Mouse (Mus musculus): ENCODE measurements at regions not wholly inside any gene's neighbourhood (a gene's known extent, or its start where the extent isn't known, plus 50 kb on each side); places are given as distances from the start of the nearest gene placed in this dataset.

DNA sequence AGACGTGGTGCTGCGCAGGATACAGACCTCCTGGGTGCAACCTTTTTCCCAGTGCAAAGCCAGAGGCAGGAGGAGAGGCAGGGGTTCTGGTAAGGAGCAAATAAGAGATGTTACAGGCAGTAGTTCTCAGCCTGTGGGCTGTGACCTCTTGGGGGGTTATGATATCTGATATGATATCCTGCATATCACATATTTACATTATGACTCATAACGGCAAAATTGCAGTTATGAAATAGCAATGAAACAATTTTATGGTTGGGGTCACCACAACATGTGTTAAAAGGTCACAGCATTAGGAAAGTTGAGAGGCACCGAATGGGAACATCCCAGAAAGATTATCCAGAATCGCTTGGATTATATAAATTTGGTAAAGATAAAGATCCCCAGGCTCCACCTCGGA is 502.8 kb upstream of the Adam5 start:
- TF ChIP-seq POLR2A (IDR thresholded peaks at IDR 0.05; ENCODE audit: extremely low read depth, insufficient read depth, low read length), result no peak
- TF ChIP-seq CTCF (IDR thresholded peaks at IDR 0.05; ENCODE audit: extremely low read depth, insufficient read depth, low read length), result no peak
- no peaks in the 10 kb centered on the region for H3K4me1 ChIP-seq (ENCODE audit: control insufficient read depth, insufficient read depth, low read length)
- H3K27ac ChIP-seq (ENCODE audit: insufficient read depth, low read length), result no peak overlapping the region
- no peak overlapping the region for H3K4me3 ChIP-seq (ENCODE audit: insufficient read depth, low read length)

DNA sequence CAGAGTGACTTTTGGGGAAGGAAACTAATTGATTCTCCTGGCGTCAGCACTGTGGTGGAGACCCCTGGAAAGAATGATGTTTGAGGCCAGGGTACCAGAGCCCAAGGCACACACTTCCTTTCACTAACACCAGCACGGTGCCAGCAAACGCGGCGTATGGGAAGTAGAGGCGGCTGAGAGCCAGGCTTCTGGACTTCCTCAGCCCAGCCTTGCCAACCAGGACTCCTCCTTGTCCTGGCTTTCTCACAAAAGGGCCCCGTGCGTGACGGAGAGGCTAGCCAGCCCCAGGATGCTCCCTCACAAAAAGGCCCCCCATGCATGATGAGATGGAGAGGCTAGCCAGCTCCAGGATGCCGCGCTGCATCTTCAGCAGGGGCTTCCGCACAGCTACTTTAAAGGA is 502.1 kb upstream of the Adam5 start:
- Histone ChIP-seq H3K27ac (ENCODE audit: insufficient read depth, low read length) (no peak overlapping the region), H3K4me3 (ENCODE audit: insufficient read depth, low read length) (no peak overlapping the region)
- no peak for TF ChIP-seq POLR2A (IDR thresholded peaks at IDR 0.05; ENCODE audit: extremely low read depth, insufficient read depth, low read length)
- TF ChIP-seq CTCF (IDR thresholded peaks at IDR 0.05; ENCODE audit: extremely low read depth, insufficient read depth, low read length), result no peak

DNA sequence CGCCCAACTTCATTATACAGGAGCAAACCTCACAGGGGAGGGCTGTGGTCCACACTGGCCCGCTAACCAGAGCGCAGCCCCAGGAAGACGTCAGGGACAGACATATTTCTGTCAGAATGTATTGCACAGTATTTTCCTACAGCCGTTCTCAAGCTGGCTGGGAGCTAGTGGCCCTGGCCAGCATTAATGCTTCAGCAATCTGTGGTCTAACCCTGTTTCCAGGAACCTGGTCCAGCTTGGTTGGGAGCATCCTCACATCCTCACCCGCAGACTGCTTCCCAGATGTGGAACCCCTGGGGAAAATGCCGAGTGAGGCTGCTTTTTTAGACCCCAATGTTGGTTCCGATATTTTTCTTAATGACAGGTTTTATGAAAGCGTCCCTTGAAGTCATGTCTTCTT is 500.6 kb upstream of the Adam5 start:
- TF ChIP-seq POLR2A (IDR thresholded peaks at IDR 0.05; ENCODE audit: extremely low read depth, insufficient read depth, low read length) (no peak), CTCF (IDR thresholded peaks at IDR 0.05; ENCODE audit: extremely low read depth, insufficient read depth, low read length) (no peak)
- no peak overlapping the region for H3K4me3 ChIP-seq (ENCODE audit: insufficient read depth, low read length)
- no peaks in the 10 kb centered on the region for H3K4me1 ChIP-seq (ENCODE audit: control insufficient read depth, insufficient read depth, low read length)
- no peak overlapping the region for H3K27ac ChIP-seq (ENCODE audit: insufficient read depth, low read length)

More for the DNA sequence above, 502.1 kb upstream of the Adam5 start:
- H3K4me1 ChIP-seq (ENCODE audit: control insufficient read depth, insufficient read depth, low read length), result no peaks in the 10 kb centered on the region

DNA sequence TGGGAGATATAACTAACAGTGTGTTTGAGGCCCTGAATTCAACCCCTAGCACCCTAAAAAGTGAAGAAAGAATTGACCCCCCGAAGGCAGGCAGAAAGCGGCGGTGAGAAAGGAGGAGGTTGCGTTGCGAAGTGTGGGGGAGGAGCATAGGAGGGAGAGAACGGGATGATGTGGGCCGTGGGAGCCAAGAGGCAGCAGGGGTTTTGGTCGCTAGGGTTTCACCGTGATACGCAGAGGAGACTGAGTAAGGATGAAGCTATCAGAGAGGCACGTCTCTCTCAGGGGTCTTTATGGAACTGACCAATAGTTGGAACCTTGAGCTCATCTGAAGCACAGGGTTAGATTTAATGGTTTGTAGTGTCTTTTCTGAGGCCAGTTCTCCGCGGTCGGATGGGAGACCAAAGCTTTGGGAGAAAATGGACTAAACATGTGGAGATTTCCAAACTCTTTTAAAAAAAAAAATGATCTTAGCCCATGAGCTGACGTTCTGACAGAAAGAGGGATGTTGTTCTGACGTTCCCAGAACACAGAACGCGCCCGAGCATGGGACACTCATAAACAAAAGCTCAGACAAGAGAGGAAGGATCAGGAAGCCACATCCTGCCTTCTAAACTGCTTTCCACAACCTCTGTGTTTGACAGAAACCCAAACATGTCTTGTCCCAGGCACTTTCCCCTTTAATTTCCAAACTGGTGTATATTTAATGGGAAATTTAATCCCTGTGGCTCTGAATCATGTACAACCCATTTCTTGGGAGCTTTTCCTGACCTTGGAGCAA is 499.7 kb upstream of the Adam5 start:
- TF ChIP-seq POLR2A (IDR thresholded peaks at IDR 0.05; ENCODE audit: extremely low read depth, insufficient read depth, low read length), result no peak
- no peak for TF ChIP-seq CTCF (IDR thresholded peaks at IDR 0.05; ENCODE audit: extremely low read depth, insufficient read depth, low read length)
- Histone ChIP-seq H3K27ac (ENCODE audit: insufficient read depth, low read length) (no peak overlapping the region), H3K4me1 (ENCODE audit: control insufficient read depth, insufficient read depth, low read length) (no peaks in the 10 kb centered on the region), H3K4me3 (ENCODE audit: insufficient read depth, low read length) (no peak overlapping the region)

DNA sequence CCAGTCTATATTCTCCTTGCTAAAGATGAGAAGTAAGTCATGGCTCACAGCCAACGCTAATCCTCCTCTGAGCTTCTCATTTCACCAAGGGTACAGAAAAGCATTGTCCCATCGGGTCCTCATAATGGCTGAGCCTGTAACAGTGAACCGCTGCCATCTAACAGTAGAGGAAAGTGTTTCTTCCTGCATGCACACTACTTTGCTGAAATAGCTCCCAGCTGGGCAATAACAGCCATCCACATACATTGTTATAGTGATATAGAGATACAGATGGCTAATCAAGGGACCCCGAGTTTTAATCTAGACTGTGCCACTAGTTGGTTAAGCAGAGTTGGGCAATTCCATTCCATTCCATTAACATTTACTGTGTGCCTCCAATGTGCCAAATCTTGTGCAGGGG is 492.2 kb upstream of the Adam5 start:
- TF ChIP-seq POLR2A (IDR thresholded peaks at IDR 0.05; ENCODE audit: extremely low read depth, insufficient read depth, low read length), result no peak
- Histone ChIP-seq H3K4me3 (ENCODE audit: insufficient read depth, low read length) (no peak overlapping the region), H3K4me1 (ENCODE audit: control insufficient read depth, insufficient read depth, low read length) (no peaks in the 10 kb centered on the region), H3K27ac (ENCODE audit: insufficient read depth, low read length) (no peak overlapping the region)

DNA sequence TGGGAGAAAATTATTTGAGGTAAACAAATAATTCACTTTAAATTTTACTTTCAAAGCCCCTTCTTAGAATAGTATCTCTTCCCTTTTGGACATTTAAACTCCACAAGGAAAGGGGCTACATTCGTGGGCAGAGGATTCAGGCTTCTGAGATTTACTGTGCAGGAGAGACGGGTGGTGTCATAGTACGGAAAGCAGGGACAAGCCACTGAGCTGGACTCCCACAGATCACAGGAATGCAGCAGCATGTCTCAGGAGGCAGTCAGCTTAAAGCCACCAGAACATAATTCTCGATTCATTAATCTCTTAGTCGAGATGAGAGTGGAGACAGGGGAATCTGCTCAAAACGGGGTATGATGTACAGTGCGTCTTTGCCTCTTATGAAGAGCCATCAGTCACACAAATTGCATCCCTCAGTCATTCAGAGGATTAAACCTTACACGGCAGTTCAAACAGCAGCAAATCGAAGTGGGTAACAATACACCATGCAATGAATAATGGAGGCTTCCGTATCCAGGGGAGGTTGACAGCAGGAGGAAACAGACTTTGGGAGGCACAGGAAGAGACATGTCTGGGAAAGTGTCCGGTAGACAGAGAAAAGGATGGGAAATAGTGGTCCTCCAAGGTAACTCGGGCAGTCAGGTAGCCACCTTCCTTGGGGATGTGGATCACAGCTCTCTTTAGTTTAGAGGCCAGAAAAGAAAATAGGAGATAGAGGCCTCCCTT is 487.8 kb upstream of the Adam5 start:
- Histone ChIP-seq H3K4me3 (ENCODE audit: insufficient read depth, low read length) (no peak overlapping the region), H3K27ac (ENCODE audit: insufficient read depth, low read length) (no peak overlapping the region), H3K4me1 (ENCODE audit: control insufficient read depth, insufficient read depth, low read length) (no peaks in the 10 kb centered on the region)
- no peak for TF ChIP-seq POLR2A (IDR thresholded peaks at IDR 0.05; ENCODE audit: extremely low read depth, insufficient read depth, low read length)
- TF ChIP-seq CTCF (IDR thresholded peaks at IDR 0.05; ENCODE audit: extremely low read depth, insufficient read depth, low read length), result no peak

DNA sequence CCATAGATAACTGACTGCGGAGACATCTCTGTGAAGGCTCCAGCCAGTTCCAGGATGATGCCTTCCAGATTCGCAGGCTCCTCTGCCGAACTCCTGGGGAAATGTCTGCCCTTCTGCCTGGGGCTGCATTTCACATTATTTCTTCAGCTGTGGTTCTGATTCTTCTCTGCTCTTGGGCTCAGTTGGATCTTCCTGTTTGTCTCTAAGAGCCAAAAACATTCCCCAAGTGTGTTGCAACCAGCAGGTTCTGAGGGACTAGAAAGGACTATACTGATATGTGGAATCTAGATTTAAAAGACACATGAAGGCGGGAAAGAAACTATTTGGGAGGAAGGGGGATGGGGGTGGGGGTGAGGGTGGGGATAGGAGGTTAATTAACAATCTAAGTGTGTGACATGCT is 483.8 kb upstream of the Adam5 start:
- Histone ChIP-seq H3K27ac (ENCODE audit: insufficient read depth, low read length) (no peak overlapping the region), H3K4me1 (ENCODE audit: control insufficient read depth, insufficient read depth, low read length) (no peaks in the 10 kb centered on the region)
- TF ChIP-seq POLR2A (IDR thresholded peaks at IDR 0.05; ENCODE audit: extremely low read depth, insufficient read depth, low read length) (no peak), CTCF (IDR thresholded peaks at IDR 0.05; ENCODE audit: extremely low read depth, insufficient read depth, low read length) (no peak)

DNA sequence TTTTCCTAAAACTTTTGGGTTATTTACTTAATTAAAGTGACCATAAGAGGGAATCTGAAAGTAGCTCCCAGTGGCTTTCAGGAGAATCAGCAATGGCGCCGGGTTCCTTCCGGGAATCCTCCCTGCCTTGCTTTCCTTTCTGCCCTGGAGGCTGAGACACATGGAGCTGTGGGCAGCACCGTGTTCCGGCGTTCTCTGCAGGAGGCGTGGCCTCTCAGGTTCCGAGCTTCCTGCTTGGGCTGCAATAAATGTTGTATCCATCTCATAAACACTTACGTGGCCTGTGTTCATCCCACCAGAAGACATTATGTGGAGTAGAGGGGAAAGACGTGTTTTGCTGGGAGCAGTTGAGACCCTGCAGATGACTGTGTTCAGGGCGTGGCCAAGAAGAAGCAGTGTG is 483.3 kb upstream of the Adam5 start:
- no peak overlapping the region for H3K4me3 ChIP-seq (ENCODE audit: insufficient read depth, low read length)
- TF ChIP-seq POLR2A (IDR thresholded peaks at IDR 0.05; ENCODE audit: extremely low read depth, insufficient read depth, low read length), result no peak
- TF ChIP-seq CTCF (IDR thresholded peaks at IDR 0.05; ENCODE audit: extremely low read depth, insufficient read depth, low read length), result no peak
- 0 out of 2 replicates have a peak overlapping the region, but pooled peaks have one; percentile 25 for H3K27ac ChIP-seq (ENCODE audit: insufficient read depth, low read length)
- no peaks in the 10 kb centered on the region for H3K4me1 ChIP-seq (ENCODE audit: control insufficient read depth, insufficient read depth, low read length)

More for the DNA sequence above, 483.8 kb upstream of the Adam5 start:
- H3K4me3 ChIP-seq (ENCODE audit: insufficient read depth, low read length), result no peak overlapping the region

DNA sequence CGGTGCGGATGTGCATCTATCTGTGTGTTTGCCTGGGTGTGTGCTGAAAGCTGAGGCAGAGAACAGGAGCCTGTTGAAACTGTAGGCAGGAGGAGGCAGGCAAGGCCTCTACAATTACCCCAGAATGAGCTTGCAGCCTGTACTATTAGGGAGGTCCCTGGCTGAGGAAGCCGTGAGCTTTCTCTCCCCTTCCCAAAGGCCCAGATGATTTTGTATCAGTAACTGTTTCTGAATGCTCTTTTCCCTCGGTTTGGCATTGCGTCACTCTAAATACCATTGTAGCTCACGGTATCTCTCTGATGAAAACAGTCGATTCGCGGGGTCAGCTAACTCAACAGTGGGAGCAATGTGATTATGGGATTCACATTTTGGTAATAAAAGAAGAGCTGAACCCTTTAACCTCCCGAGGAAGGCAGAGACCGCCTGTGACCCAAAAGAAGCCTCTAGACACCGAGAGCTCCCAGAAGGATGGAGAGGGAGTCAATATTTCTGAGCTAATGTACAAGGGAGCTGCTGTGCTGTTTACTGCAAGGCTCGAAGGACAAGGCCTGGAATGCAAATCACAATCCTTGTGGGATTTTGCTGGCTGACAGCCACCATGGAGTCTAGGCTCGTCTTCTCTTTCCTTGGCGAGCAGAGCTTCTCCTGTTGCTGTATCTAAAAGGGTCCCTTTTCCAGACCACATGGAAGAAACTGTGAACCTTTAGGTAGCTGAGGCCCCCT is 482.8 kb upstream of the Adam5 start:
- TF ChIP-seq POLR2A (IDR thresholded peaks at IDR 0.05; ENCODE audit: extremely low read depth, insufficient read depth, low read length) (no peak), CTCF (IDR thresholded peaks at IDR 0.05; ENCODE audit: extremely low read depth, insufficient read depth, low read length) (no peak)
- Histone ChIP-seq H3K27ac (ENCODE audit: insufficient read depth, low read length) (no peak overlapping the region), H3K4me1 (ENCODE audit: control insufficient read depth, insufficient read depth, low read length) (no peaks in the 10 kb centered on the region), H3K4me3 (ENCODE audit: insufficient read depth, low read length) (no peak overlapping the region)
